Mouse (Mus musculus): Measurements from ENCODE around the gene Clta.

Gene Clta

DNA sequence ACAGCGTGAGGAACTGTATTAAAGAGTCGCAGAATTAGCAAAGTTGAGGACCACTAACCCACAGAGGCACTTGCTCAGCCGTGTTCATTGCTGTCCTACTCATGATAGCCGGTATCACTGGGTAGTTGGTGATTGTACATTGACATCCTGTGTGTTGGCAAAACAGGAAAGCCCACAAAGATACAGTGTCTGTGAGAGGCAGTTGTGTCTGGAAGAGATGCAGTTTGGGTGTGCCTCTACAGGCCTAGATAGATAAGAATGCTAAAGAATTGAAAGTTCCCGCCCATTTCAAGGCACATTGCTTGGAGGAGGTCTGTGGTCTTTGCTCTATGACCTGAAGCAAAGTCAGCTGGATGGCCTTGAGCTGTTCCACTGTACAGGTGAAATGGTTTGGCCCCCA, at the start of gene Clta:
Gene Clta, plus strand, starts transcription at position 327 of the 400 bp plus-strand sequence.
- DNase-seq (ENCODE audit: low spot score): no peak

GRCm38 (mm10) chr4:43957292-43957845, 46.9 kb upstream of the Clta start, which contains the start of gene Glipr2:
Glipr2 (plus strand) TSS chr4:43957401.
- DNase-seq (ENCODE audit: low spot score): peak; percentile 83

DNA sequence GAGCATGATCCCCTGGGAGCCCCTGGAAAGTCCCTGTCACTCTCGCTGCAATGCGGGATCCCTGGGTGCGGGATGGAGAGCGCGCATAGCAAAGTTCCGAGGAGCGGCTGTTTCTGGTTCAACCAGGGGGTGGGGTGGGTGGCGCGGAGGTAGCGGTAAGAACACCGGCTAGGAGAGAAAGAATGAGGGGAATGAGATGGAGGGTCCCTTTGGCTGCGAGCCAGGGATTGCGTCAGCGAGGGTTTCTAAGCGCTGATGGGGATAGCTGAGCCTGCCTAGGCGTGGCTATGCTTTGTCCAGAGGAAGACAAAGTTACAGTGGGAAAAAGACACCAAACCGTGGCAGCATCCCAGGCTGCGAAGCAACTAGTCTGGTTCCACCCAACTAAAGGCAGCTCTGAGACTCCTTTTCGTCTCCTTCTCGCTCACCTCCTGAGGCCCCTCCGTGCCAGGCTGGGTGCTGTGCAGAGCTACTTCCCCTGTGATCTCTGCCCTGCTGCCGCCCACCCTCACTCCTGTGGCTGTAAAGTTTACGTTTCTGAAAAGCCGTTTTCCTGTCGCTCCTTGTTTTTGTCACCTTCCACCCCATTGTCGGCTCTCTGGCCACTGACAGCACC, 46.3 kb upstream of the Clta start:
- DNase-seq (ENCODE audit: low spot score): peak; percentile 60

- DNase-seq (ENCODE audit: low spot score): no peak
These were observed 44.6 kb upstream of the Clta start for GRCm38 (mm10) chr4:43959523-43960179.

GRCm38 (mm10) chr4:43960207-43960606, 44.0 kb upstream of the Clta start:
- DNase-seq (ENCODE audit: low spot score): no peak

- no peak for DNase-seq (ENCODE audit: low spot score)
These were observed 39.9 kb upstream of the Clta start for GRCm38 (mm10) chr4:43964326-43964833.

DNA sequence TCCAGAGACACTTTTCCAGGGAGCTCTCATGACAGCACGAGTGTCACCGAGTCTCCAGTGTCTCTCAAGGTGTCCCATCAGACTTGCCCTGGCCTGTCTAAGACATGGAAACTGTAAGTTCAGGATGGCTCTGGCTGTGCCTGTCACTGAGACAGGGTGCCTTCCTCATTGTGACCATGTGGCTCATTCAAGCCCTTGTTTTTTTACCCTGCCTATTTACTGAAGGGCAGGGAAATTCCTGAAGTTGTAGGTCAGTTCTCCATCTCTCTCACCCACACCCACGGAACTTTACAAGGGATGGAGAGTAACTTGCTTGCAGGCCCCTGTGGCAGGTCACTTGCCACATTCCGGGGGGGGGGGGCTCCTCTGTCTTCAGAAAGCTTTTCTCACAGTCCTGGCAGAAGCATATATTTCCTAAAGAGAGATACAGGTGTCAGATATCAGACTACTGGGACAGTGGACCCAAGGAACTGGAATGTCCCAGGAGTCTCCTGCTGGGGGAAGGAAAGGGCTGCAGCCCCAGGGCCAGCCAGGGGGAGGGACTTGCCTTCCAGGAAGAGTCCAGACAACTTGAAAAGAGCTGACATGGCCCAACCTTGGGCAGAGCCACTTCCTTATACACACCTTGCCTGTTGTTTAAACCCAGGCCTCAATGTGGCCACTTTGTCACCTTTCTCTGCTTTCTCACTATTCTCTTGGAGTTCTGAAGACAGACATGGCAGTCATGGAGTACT, 39.1 kb upstream of the Clta start:
- no peak for DNase-seq (ENCODE audit: low spot score)

GRCm38 (mm10) chr4:43965856-43966535, 38.3 kb upstream of the Clta start:
- DNase-seq (ENCODE audit: low spot score): no peak

- peak; percentile 82 for DNase-seq (ENCODE audit: low spot score)
These were observed 35.6 kb upstream of the Clta start for GRCm38 (mm10) chr4:43968650-43969049.

GRCm38 (mm10) chr4:43969373-43969772, 34.9 kb upstream of the Clta start:
- no peak for DNase-seq (ENCODE audit: low spot score)

- DNase-seq (ENCODE audit: low spot score): no peak
These were observed 33.6 kb upstream of the Clta start for GRCm38 (mm10) chr4:43970393-43971330.

- no peak for DNase-seq (ENCODE audit: low spot score)
These were observed 32.6 kb upstream of the Clta start for GRCm38 (mm10) chr4:43971541-43972136.

DNA sequence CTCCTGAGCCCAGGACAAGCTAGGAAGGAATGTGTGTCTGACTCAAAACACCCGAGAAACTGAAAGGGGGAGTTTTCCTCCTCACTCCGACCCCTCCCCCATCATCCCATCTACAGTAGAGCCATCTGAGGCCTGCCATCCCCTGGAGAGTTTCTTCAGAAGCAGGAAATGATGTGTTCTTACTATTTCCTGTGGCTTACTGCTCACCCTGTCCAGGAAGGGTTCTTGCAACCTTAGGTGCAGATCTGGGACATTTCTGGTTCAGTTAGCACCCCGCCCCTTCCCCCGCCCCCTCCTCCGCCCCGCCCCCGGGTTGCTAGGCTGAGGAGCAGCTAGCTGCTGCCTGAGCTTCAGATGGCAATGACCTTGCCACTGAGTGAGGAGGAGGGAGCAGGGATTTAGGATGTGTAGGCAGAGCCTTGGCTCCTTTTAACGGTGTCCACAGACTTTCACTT, 32.1 kb upstream of the Clta start:
- DNase-seq (ENCODE audit: low spot score): peak; percentile 35

- DNase-seq (ENCODE audit: low spot score): no peak
These were observed 30.7 kb upstream of the Clta start for GRCm38 (mm10) chr4:43973526-43973981.

DNA sequence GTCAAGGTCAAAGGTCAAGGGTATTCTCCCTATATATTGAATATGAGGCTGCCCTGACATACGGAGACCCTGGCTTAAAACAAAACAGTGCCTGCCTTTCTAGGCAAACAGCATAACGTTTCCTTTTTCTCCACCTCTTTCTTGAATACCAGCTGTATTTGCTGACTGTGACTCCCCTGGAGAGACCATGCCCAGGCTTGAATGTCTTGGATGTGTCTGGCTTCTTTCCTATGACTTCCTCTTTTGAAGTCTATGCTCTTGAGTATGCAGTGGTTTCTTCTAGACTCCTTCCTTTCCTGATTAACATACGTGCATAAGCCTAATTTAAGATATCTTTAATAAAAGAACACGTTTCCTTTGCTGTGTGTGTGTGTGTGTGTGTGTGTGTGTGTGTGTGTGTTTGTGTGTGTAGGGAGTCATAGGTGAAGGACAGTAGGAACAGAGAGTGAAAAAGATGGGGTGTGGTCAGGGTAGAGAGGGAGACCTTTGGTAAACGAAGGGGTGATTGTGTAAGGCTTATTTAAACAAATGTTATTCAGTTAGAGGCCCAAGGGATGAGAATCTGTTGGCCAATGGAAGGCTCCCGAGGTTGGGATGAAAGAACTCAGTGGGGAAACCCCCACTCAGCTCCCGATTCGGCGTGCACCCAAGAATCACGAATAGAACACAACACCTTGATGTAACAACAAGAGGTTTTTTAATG, 29.2 kb upstream of the Clta start:
- no peak for DNase-seq (ENCODE audit: low spot score)

- no peak for DNase-seq (ENCODE audit: low spot score)
These were observed 28.0 kb upstream of the Clta start for GRCm38 (mm10) chr4:43976223-43976740.

- no peak for DNase-seq (ENCODE audit: low spot score)
These were observed 25.5 kb upstream of the Clta start for GRCm38 (mm10) chr4:43978521-43979443.

DNA sequence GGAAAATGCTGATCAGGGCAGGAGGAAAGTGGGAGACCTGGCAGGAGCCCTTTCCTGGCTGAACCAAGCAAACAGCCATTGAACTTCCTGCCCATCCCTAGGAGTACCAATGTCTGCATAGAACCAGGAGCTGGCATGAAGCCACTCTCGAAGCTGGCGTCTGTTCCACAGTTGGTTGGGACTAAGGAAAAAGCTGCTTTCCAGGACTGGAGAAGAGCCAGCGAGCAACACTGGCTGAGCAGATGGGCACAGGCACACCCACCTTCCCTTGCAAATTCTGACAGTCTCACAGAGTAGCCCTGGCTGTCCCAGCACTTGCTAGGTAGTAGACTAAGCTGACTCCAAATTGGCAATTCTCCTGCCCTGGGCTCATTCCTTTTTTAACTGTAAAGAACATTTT, 24.5 kb upstream of the Clta start:
- DNase-seq (ENCODE audit: low spot score): peak; percentile 53
